Mouse (Mus musculus) liver, embryonic 14.5 days (tissue): ENCODE data around the gene Pygm. TPM values are rescaled to one million over a fixed set of nuclear protein-coding genes. Genes with fewer than 3 reads are reported as not detected.

Experiments
- ATAC-seq: fragments of 200-750 bp; cut with Nextera tagmentation; 2 replicates; pipeline ENCODE4 v1.8.0; 2017; ENCODE audit warnings: moderate number of reproducible peaks, mild to moderate bottlenecking, moderate library complexity; ENCODE audit not compliant: insufficient read depth
- DNase-seq, 3 experiments: peaks; one replicate each; pipeline ENCODE4 v3.0.0-alpha.2; 2012 to 2013; ENCODE audit warnings: low read depth in 3 of 3, low spot score in 3 of 3
- H3K27ac ChIP-seq: fragments of 300-500 bp; sonication (generic); 2 replicates; pipeline ENCODE4 v1.5.1; 2014; ENCODE audit warnings: moderate library complexity, mild to moderate bottlenecking, control low read depth, inconsistent platforms
- H3K27me3 ChIP-seq: fragments of 300-500 bp; sonication (generic); 2 replicates; pipeline ENCODE4 v1.6.1; 2014; ENCODE audit warnings: mild to moderate bottlenecking, low read length, moderate library complexity; ENCODE audit not compliant: control insufficient read depth, insufficient read depth
- H3K36me3 ChIP-seq: fragments of 300-500 bp; sonication (generic); replicated peaks from 2 replicates; pipeline ENCODE4 v1.6.1; 2014; ENCODE audit warnings: low read depth; ENCODE audit not compliant: control insufficient read depth, insufficient read depth
- H3K4me1 ChIP-seq, 2 experiments: fragments of 200-500 bp in 1 of 2; fragments of 300-500 bp in 1 of 2; sonication (generic) in 1 of 2; replicated peaks; 2 replicates each; pipeline ENCODE4 v1.6.1; 2012 to 2014; ENCODE audit warnings: antibody characterized with exemption in 1 of 2, inconsistent platforms in 1 of 2, low read length in 1 of 2; ENCODE audit not compliant: control insufficient read depth in 2 of 2, insufficient read depth in 2 of 2
- H3K4me2 ChIP-seq: fragments of 300-500 bp; sonication (generic); 2 replicates; pipeline ENCODE4 v1.6.1; 2014; ENCODE audit warnings: low read depth, mild to moderate bottlenecking, control low read depth, moderate library complexity
- H3K4me3 ChIP-seq, 2 experiments: fragments of 200-500 bp in 1 of 2; fragments of 300-500 bp in 1 of 2; sonication (generic) in 1 of 2; 2 replicates each; pipeline ENCODE4 v1.5.1; 2012 to 2014; ENCODE audit warnings: low read depth in 2 of 2, low read length in 2 of 2, mild to moderate bottlenecking in 2 of 2, control low read depth in 1 of 2, inconsistent platforms in 1 of 2, moderate library complexity in 1 of 2; ENCODE audit not compliant: insufficient read depth in 1 of 2
- H3K9ac ChIP-seq: fragments of 300-500 bp; sonication (generic); replicated peaks from 2 replicates; pipeline ENCODE4 v1.6.1; 2014; ENCODE audit warnings: mild to moderate bottlenecking, control low read depth, moderate library complexity
- H3K9me3 ChIP-seq: fragments of 300-500 bp; sonication (generic); 2 replicates; pipeline ENCODE4 v1.6.1; 2016; ENCODE audit warnings: low read length, mixed read lengths; ENCODE audit not compliant: control insufficient read depth
- CTCF ChIP-seq: IDR thresholded peaks from 2 replicates; pipeline ENCODE4 v1.5.1; 2016; ENCODE audit warnings: antibody characterized with exemption, low read depth, control low read depth
- EP300 ChIP-seq: IDR thresholded peaks from 2 replicates; pipeline ENCODE4 v1.6.1; 2016; ENCODE audit warnings: antibody characterized with exemption, low read depth
- WGBS: fragments of 180-500 bp; shearing (Covaris S2); extraction: QIAGEN DNeasy Blood & Tissue Kit; methylation state at CpG from one replicate; pipeline ENCODE4 v1.1.7; 2014; ENCODE audit not compliant: insufficient replicate concordance; 5-methylcytosine and 5-hydroxymethylcytosine counted together
- polyA plus RNA-seq, 2 experiments: library from polyadenylated mRNA; depleted of rRNA in 1 of 2; stranded (reverse) in 1 of 2; unstranded in 1 of 2; fragments of >200 nt; fragmentation: Nextera tagmentation in 1 of 2; extraction: Ambion mirVana in 1 of 2; gene quantifications; 2 replicates each; pipeline versions ENCODE4 v1.2.1 to v1.2.3; 2012 to 2014

The Pygm gene
- polyA plus RNA-seq, 2 experiments = 1.2 TPM

DNA sequence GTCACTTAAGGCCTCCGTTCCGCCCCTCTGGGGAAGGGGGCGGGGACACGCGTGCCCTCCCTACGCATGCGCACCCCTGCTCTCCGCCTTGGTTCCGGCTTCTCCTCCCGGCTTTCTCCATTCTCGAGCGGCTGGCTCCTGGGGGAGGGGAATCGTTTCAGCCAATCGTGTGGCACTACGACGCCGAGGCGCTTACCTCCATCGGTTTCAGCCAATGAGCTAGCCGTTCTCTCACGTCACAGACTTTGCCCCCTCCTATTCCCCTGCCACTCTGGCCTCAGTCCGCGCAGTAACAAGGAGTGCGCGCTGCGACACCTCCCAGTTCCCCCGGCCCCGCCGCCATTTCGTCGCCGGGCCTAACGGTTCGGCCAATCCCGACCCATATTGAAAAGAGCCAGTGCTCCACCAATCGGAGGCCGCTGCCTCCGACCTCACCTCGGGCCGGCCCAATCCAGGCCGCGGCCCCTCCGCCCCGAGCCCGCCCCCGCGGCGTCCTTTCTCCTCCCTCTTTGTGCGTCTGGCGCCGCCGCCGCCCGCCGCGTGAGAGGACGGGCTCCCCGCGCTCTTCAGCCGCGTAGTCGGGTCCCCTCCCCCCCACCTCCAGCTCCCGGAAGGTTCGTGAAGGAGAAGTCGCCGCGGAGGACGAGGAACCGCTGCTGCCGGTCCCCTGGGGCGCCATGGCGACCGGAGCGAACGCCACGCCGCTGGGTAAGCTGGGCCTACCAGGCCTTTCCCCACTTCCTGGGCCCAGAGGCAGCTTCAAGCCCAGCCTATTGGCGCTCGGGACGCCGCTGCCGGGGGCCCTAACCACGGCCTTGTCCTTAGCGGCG is 20.6 kb upstream of the Pygm start, which contains the start of gene Sf1:
Sf1 (plus strand) TSS at position 280 of the 830 bp plus-strand sequence.
- peaks cover 40% of the 10 kb centered on the region for H3K36me3 ChIP-seq
- peak within 1 kb of the TSS; percentile 97 for H3K9ac ChIP-seq
- WGBS = under 1% methylated on average over 84 of the region's 85 CpGs
- peak; percentile 98 to 99 (median 99) for DNase-seq
- H3K4me2 ChIP-seq = peak within 1 kb of the TSS; percentile 99
- H3K27me3 ChIP-seq = no peaks in the 10 kb centered on the region
- TF ChIP-seq EP300 (no peak), CTCF (no peak)
- H3K27ac ChIP-seq = peak within 1 kb of the TSS; percentile 88
- H3K4me1 ChIP-seq = peaks cover 14 to 19% of the 10 kb centered on the region in 2 experiments
- ATAC-seq = peak; percentile 91
- H3K9me3 ChIP-seq = no peaks in the 10 kb centered on the region
- H3K4me3 ChIP-seq = peak within 1 kb of the TSS; percentile 94

DNA sequence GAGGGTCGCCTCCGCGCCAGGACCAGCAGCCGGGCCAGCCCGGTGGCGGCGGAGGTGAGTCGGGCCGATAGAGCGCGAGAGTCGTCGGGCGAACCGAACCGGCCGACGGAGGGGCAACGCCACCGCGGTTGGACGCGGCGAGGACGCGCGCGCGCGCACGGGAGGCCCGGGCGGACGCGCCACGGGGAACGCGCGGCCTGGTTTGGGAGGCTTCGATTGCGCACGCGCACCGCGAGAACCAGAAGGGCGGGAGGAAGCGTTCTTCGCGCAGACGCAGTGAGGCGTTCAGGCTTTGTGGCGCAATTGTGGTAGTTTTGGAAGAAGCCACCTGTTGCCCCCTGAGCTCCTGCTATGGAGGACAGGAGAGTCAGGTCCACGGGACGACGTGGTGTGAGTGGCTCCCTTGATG is 19.9 kb upstream of the Pygm start:
- peak overlapping the region; percentile 99 for H3K4me2 ChIP-seq
- DNase-seq = peak; percentile 81 to 86 (median 84)
- TF ChIP-seq EP300 (no peak), CTCF (no peak)
- WGBS = under 1% methylated on average over 55 of the region's 55 CpGs
- H3K9me3 ChIP-seq = no peaks in the 10 kb centered on the region
- ATAC-seq = no peak
- H3K27me3 ChIP-seq = no peaks in the 10 kb centered on the region
- H3K9ac ChIP-seq = peak overlapping the region; percentile 97
- H3K4me3 ChIP-seq = peak overlapping the region; percentile 94
- H3K27ac ChIP-seq = peak overlapping the region; percentile 88
- peaks cover 47% of the 10 kb centered on the region for H3K36me3 ChIP-seq
- peaks cover 14 to 19% of the 10 kb centered on the region in 2 experiments for H3K4me1 ChIP-seq

DNA sequence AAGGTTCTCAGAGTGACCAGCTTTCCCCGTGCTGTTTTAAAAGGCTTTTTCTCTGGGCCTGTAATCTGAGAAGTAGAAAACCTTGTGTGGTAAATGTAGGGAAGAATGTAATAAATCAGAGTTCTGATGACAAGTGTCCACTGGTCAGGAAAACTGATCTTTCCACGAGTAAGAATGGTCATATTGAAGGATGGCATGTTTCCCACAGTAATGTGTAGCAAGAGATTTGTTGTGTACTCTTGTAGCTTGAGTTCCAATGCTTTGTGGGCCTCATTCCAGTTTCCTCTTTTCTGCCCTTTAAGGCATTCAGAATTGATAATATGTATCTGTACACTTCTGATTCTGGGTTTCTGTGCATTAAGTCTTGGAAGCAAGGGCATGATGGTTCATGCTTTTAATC is 19.4 kb upstream of the Pygm start:
- Histone ChIP-seq H3K4me1 (peaks cover 14 to 19% of the 10 kb centered on the region in 2 experiments), H3K9ac (peak overlapping the region; percentile 97), H3K9me3 (no peaks in the 10 kb centered on the region), H3K27ac (peak overlapping the region; percentile 32), H3K36me3 (peaks cover 52% of the 10 kb centered on the region), H3K4me2 (peak overlapping the region; percentile 99), H3K27me3 (no peaks in the 10 kb centered on the region), H3K4me3 (peak overlapping the region; percentile 94)
- WGBS = under 1% methylated on average over 2 of the region's 2 CpGs
- no peak for DNase-seq
- TF ChIP-seq EP300 (no peak), CTCF (no peak)
- ATAC-seq = no peak

DNA sequence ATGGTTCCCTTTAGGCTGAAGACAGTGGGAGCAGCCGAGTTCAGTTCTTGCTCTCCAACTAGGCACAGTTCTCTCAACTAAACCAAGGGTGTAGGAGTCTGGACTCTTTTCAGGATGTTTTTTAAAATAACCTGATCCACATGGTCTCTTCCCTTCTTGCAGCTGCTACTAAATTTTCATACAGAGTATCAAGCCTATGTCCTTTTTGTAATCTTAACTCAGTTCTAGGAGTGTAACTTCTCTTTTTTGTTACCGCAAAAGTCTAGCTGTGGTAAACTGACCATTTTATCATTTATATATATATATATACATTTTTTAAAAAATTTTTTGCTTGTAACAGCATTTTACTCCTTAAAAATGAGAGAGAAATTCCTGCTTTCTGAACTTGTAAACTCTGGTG is 14.0 kb upstream of the Pygm start:
- 81% methylated on average over 2 of the region's 2 CpGs for WGBS
- no peaks in the 10 kb centered on the region for H3K9me3 ChIP-seq
- H3K27me3 ChIP-seq = no peaks in the 10 kb centered on the region
- H3K4me2 ChIP-seq = no peak overlapping the region
- no peak overlapping the region for H3K9ac ChIP-seq
- H3K36me3 ChIP-seq = peaks cover 98% of the 10 kb centered on the region
- peaks cover 4 to 6% of the 10 kb centered on the region in 2 experiments; a peak in 3 of 4 replicates for H3K4me1 ChIP-seq
- H3K4me3 ChIP-seq = no peak overlapping the region
- ATAC-seq (no peak), DNase-seq (no peak)
- TF ChIP-seq CTCF = no peak
- TF ChIP-seq EP300 = no peak
- H3K27ac ChIP-seq = no peak overlapping the region

DNA sequence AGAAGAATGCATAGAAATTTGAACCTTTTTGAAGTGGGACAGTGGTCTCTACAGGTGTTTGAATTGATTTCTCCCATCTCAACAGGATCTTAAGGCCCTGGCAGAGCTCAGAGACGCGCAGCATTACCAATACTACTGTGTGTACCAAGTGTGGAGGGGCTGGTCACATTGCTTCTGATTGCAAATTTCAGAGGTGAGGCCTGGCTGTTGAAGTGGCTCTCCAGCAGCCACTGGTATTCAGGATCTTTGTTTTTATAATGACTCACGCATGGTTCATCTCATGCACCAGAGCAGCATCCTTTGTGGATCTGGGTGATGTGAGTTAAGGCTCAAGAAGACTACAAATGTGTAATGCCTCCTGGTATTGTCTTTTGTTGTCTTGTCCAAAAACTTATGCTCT is 11.8 kb upstream of the Pygm start:
- no peaks in the 10 kb centered on the region for H3K9me3 ChIP-seq
- H3K4me2 ChIP-seq = no peak overlapping the region
- H3K4me3 ChIP-seq = no peak overlapping the region
- no peak for DNase-seq
- H3K27ac ChIP-seq = no peak overlapping the region
- 89% methylated on average over 3 of the region's 3 CpGs for WGBS
- H3K27me3 ChIP-seq = no peaks in the 10 kb centered on the region
- TF ChIP-seq CTCF (no peak), EP300 (no peak)
- H3K9ac ChIP-seq = no peak overlapping the region
- H3K4me1 ChIP-seq = no peaks in the 10 kb centered on the region
- H3K36me3 ChIP-seq = peaks cover 98% of the 10 kb centered on the region
- ATAC-seq = no peak
